Mouse (Mus musculus) B cell, adult 2 months (primary cell): ENCODE measurements around the gene Ccdc12.
A peak's percentile ranks its signal among the peaks of the same experiment; 100 is the strongest.

ENCODE experiments used
- DNase-seq, 2 experiments: peaks; one replicate each; pipeline ENCODE4 v3.0.0; 2022

Ccdc12 gene

DNA sequence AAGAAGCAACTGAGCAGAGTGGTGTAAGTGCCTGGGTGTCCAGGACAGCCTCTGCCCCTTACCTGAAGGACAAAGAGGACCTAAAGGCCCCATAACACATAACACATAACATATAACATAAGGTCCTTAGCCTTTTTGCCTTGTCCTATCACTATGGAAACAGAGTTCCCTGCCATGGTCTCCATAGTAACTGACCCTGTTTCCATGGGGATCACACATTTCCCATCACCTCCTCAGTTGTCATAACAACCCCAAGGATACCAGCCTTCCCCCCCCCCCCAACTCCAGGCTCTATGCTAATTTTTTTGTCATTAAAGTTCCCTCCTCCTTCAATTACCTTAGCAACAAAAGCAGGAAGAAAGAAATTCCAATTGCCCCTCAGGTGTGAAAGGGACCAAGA, 6.5 kb upstream of the Ccdc12 start:
- DNase-seq, result no peak

DNA sequence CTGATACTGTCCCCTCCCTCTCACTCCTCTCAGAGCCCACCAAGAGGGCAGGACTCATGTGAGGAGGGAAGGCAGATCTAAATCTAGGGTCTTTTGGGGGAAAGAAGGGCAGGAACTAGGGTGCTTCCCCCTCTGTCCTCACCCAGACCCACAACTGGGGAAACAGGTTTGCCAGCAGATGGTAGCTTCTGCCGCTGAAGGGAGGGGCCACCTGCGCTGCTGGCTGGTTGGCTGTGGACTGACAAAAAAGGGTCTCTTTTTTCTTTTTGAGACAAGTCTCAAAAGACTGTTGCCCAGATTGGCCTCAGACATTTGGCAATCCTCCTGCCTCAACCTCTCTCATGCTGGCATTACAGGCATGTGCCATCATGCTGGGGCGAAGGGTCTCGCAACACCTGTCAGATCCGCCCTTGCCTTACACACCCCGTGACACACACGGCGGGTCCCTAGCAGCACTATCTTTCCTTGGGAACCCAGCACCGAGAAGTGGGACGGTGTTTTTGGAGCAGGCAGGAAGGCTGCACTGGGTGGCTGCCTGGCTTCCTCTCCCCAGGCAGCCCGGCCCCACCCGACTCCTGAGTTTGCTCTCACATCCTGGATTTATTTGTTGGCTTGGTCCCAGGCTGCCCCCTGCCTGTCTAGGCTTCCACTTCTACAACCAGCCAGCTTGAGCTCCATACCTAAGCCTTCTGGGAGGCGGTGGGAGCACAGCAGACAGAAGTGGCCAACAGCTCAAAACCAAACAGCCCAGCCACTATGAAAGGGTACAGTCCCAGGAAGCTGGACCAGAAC, 4.2 kb upstream of the Ccdc12 start:
- DNase-seq, result peak; percentile 24 to 33

GRCm38 (mm10) chr9:110652963-110653654, 3.2 kb upstream of the Ccdc12 start:
- DNase-seq, result peak; percentile 11 to 30

GRCm38 (mm10) chr9:110653655-110654461, 2.4 kb upstream of the Ccdc12 start, which contains the start of gene Nbeal2:
Gene Nbeal2 (minus strand): TSS chr9:110654161.
- DNase-seq, result peak; percentile 89 to 91

DNA sequence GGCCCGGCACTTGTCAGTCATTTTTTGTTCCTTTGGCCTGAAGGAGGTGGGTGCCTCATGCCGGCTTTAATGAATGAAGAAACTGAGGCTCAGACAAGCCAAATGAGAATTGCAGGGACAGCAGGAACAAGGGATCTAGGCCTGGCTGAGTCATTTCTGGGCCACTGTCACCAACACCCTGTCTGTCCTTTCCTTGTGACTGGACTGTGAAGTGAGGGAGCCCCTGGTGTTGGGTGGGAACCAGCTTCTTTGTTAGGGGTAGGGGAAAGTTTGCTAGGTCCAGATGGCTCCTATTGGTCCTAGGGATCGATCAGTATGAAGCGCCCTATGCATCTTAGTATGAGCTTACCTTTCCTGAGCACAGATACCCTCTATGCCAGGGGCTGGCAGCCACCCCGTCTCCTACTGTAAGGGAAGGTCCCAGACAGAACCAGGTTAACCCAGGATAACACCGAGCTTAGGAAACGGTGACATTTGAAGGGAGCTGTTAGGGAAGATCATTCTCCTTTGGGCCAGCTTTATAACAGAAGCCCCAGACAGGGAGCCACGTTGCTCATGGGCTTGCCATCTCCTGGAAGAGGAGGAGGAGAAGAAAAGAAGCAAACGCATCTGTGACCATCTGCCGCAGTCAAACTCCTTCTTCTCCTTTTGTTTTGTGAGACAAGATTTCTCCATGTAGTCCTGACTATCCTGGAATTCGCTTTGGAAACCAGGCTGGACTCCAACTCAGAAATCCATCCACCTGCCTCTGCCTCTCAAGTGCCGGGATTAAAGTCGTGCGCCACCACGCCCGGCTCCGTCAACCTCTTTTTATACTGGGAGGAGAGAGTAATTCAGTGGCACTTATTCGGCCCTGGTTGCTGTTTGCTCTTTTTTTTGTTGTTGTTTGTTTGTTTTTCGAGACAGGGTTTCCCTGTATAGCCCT, 1.3 kb upstream of the Ccdc12 start:
- no peak for DNase-seq

DNA sequence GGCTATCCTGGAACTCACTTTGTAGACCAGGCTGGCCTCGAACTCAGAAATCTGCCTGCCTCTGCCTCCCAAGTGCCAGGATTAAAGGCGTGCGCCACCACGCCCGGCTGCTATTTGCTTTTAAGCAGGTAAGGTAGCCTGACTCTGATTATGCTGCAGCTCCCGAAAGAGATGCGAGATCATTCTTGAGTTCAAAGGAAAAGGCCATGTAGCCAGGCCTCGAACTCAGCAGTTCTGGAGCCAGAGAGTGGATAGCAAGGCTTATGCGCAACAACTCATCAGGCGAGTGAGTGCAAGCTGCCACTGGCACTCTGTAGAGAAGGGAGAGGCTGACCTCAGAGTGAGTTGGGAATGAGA, 674 bp upstream of the Ccdc12 start:
- no peak for DNase-seq

DNA sequence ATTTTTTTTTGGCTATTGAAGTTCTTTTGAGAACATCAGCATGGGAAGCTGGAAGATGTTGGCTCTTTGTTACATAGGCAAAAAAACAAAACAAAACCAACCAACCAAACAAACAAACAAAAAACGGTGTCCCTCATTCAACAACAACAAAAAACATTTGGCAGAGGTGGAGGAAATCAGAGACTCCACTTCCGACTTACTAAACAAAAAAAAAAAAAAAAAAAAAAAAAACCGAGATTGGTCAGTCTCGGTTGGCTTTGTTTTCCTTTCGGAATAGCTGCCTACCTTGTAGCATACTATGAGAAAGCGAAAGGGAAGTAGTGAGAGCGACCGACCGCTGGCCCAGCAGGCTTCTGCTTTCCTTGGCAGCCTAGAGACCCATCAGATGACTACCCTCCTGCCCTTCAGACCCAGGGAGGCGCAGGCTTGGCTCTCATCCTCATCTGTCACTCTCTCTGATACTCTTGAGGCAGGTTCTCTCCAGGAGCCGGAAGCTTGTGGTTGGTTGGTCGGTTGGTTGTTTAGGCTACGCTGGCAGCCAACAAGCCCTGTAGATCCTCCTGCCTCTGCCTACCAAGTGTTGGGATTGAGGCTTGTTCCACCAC, 1.3 kb downstream of the Ccdc12 start:
- peak; percentile 65 to 71 for DNase-seq

DNA sequence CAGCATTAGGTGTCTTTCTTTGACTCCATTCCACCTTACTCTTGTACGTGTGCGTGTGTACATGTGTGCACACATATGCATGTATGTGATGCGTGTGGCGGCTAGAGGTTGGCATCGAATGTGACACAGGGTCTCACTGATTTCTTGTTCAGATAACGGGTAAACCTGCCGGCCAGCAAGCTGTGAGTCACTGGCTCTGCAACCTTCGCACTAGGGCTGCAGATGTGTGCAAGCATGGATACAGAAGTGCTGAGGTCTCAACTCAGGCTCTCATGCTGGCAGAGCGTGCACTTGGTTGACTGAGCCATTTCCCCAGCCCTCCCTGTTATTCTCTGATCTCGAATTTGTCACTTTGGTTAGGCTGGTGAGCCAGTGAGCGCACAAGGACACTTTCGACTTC, 3.2 kb downstream of the Ccdc12 start:
- DNase-seq, result no peak

- no peak for DNase-seq
These were observed 3.9 kb downstream of the Ccdc12 start for GRCm38 (mm10) chr9:110660208-110660607.

DNA sequence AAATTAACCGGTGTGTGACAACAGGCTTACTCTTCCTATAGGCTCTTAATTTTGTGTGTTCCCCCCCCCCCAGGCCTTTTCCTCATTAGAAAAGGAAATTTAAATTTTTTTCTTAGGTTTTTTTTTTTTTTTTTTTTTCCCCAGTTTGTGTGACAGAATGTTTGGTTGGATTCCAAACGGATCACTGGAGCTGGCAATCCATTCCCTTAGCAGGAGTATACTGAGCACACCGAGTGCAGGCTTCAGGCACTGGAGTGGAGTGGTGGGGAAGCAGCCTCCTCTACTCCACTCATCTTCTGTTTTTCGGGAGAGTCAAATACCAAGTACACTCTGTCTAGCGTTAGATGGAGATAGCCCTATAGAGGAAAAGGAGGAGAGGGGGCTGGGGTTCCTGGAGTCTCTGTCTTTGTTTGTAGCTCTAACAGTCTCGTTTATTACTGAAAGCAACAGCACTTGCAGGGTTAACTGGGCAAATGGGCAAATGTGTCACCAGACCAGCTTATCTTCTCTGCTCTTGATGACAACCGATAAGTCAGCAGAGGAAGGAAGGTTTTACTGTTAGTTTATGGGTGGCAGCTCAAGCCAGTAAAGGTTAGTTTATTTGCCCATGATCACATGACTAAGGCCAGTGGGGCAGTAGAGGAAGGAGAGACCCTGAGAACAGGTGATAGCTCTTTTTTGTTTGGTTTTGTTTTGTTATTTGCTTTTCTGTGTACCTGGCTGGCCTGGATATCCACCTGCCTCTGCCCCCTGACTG, 4.7 kb downstream of the Ccdc12 start:
- no peak for DNase-seq

GRCm38 (mm10) chr9:110662844-110663243, 6.5 kb downstream of the Ccdc12 start:
- DNase-seq, result no peak

- peak; percentile 61 to 68 for DNase-seq
These were observed 9.6 kb downstream of the Ccdc12 start for GRCm38 (mm10) chr9:110665912-110666311.

DNA sequence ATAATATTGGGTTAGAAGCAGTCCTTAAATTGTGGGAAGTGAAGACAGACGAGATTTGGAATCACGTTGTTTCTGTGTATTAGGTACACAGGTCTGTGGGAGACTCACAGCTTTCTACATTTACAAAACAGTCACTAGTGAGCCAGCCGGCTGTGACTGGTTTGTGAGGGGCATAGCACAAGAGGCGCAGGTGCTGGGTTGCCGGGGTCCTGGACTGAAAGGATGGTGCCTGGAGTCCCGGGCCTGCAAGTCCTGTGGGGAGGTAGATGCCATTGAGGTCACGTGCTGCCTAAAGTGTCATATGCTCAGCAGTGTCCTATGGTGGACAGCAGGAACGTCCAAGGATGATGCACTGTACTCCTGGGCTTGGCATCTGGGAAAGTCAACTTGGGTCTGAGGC, 10.1 kb downstream of the Ccdc12 start:
- peak in 1 of 2 experiments; percentile 16 for DNase-seq

GRCm38 (mm10) chr9:110667219-110667836, 11.0 kb downstream of the Ccdc12 start:
- DNase-seq, result no peak

GRCm38 (mm10) chr9:110668601-110669293, 12.4 kb downstream of the Ccdc12 start:
- no peak for DNase-seq

DNA sequence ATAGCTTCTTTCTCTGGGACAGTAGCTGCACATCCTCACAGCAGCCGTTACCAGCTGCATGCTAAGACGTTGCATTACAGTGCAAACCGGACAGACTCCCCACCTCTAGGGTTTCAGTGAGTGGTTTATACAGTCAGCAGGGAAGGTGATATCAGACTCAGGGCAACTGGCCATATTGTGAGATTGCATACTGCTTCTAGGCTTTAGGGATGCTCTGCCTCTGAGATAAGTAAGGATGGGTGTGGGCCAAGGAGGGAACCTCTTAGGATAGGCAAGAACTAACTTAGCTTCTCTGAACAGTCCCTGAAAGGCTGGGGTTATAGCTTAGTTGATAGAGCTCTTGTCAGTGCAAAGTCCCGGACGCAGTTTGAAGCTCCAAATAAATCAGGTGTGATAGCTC, 13.5 kb downstream of the Ccdc12 start:
- no peak for DNase-seq

DNA sequence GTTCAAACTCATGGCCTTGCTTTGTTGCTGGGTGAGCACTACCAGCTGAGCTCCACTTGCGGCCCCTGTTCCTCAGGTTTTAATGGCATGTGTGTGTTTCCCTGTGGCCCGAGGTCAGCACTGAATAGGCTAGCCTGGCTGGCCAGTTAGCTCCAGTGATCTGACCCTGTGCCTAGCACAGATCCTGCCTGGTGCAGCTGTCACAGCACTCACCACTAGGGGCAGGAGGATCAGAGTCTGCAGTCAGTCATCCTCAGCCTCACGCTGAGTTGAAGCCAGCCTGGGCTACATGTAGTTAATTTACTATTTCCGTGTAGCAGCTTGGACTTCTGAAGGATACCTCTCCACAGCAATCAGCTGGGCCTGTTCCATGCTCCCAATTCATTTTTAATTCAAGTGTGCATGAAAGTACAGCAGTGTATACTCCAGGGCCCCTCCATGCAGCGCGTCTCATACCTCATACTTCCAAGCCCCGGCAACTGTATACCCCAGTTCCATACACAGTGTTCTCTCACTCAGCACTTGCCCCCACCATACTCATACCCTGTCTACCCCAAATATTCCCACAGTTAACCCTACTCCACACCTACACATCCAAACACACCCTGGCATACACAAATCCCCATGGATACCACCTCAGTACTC, 16.3 kb downstream of the Ccdc12 start:
- DNase-seq, result peak; percentile 43 to 44

DNA sequence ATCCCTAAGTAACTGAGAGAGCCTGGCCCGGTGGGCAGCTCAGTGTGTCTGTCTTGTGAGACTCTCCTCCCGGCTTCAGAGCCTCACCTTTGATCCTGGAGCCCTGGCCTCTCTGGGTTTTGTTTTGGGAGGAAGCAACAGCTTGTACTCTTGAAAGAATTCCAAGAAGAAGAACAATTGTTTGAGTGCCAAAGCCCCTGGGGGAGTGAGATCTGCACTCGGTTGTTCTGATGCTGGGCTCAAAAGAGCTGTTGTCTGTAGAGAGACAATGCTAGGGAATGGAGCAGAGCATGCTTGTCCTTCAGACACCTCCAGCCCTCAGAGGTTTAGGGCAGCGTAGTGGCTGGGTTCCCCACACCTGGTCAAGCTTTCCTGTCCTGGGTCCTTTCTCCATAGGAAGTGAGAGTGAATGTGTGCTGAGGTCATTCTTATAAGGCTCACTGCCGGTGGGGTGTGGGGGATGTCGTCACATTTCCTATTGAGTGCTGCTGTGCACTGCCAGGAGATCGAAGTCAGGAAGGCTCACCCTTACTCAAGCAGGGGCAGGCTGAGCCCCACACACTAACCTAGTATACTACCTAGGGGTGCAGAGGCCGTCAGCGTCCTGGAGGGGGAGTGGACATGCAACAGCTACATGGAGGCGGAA, 16.9 kb downstream of the Ccdc12 start:
- no peak for DNase-seq

GRCm38 (mm10) chr9:110676492-110676911, 20.2 kb downstream of the Ccdc12 start:
- peak; percentile 36 to 43 for DNase-seq
